Mouse (Mus musculus) hindbrain, embryonic 11.5 days (tissue): ENCODE results near the gene Olfr1275. TPM values are rescaled to one million over a fixed set of nuclear protein-coding genes. Genes with fewer than 3 reads are reported as not detected.

ENCODE experiments used
- ATAC-seq: fragments of 200-750 bp; cut with Nextera tagmentation; 2 replicates; pipeline ENCODE4 v1.8.0; 2017; ENCODE audit warnings: mild to moderate bottlenecking, moderate TSS enrichment, moderate library complexity; ENCODE audit not compliant: low FRiP score
- DNase-seq: peaks from one replicate; pipeline ENCODE4 v3.0.0-alpha.2; 2015; ENCODE audit warnings: low spot score
- H3K27ac ChIP-seq: fragments of 300-500 bp; sonication (generic); 2 replicates; pipeline ENCODE4 v1.5.1; 2014; ENCODE audit warnings: mild to moderate bottlenecking, low read depth, low read length
- H3K27me3 ChIP-seq: fragments of 300-500 bp; sonication (generic); 2 replicates; pipeline ENCODE4 v1.6.1; 2014; ENCODE audit warnings: mild to moderate bottlenecking, low read length, moderate library complexity, mixed read lengths; ENCODE audit not compliant: control insufficient read depth, insufficient read depth
- H3K36me3 ChIP-seq: fragments of 300-500 bp; sonication (generic); 2 replicates; pipeline ENCODE4 v1.6.1; 2014; ENCODE audit warnings: mild to moderate bottlenecking, low read length, moderate library complexity, mixed read lengths; ENCODE audit not compliant: control insufficient read depth, insufficient read depth
- H3K4me1 ChIP-seq: fragments of 300-500 bp; sonication (generic); replicated peaks from 2 replicates; pipeline ENCODE4 v1.6.1; 2014; ENCODE audit warnings: low read length, mixed read lengths; ENCODE audit not compliant: control insufficient read depth, insufficient read depth
- H3K4me2 ChIP-seq: fragments of 300-500 bp; sonication (generic); replicated peaks from 2 replicates; pipeline ENCODE4 v1.6.1; 2014; ENCODE audit warnings: mild to moderate bottlenecking, low read depth, low read length
- H3K4me3 ChIP-seq: fragments of 300-500 bp; sonication (generic); 2 replicates; pipeline ENCODE4 v1.5.1; 2014; ENCODE audit warnings: low read depth, low read length
- H3K9ac ChIP-seq: fragments of 300-500 bp; sonication (generic); 2 replicates; pipeline ENCODE4 v1.6.1; 2014; ENCODE audit warnings: low read depth, low read length
- H3K9me3 ChIP-seq: fragments of 300-500 bp; sonication (generic); 2 replicates; pipeline ENCODE4 v1.6.1; 2016; ENCODE audit warnings: low read length; ENCODE audit not compliant: control insufficient read depth
- WGBS: fragments of 180-500 bp; shearing (Covaris S2); extraction: QIAGEN DNeasy Blood & Tissue Kit; methylation state at CpG from one replicate; pipeline ENCODE4 v1.1.7; 2014; 5-methylcytosine and 5-hydroxymethylcytosine counted together
- polyA plus RNA-seq: library from polyadenylated mRNA; unstranded; fragments of >200 nt; fragmentation: Nextera tagmentation; extraction: Ambion mirVana; gene quantifications from 2 replicates; pipeline ENCODE4 v1.2.1, GENCODE M21; 2014

Gene Olfr1275
- polyA plus RNA-seq = not detected in 2 replicates

DNA sequence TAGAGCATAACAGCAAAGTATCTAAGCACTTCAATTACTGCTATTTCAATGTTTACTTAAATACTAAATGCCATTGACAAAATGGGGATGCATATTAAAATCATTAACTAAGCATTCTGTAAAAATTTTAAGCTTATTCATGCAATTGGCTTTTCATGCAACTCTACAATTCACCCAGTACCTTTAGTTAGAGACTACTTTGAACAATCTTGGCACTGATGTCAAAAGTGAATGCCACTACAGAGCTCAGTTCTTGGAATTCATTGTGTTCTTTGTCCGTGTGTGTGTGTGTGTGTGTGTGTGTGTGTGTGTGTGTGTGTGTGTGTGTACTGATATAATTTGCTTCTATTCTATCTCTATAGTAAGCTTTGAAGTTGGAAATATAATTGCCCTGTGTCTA is at the start of gene Olfr1275:
Gene Olfr1275 (minus strand): TSS at position 101 of the 400 bp plus-strand sequence.
- H3K4me1 ChIP-seq = no peaks in the 10 kb centered on the region
- no peaks in the 10 kb centered on the region for H3K27me3 ChIP-seq
- DNase-seq (no peak), ATAC-seq (no peak)
- no peak within 1 kb of the TSS for H3K27ac ChIP-seq
- H3K9ac ChIP-seq = no peak within 1 kb of the TSS
- H3K36me3 ChIP-seq = no peaks in the 10 kb centered on the region
- no peaks in the 10 kb centered on the region for H3K9me3 ChIP-seq
- WGBS = 88% methylated on average over 1 of the region's 1 CpGs
- H3K4me3 ChIP-seq = no peak within 1 kb of the TSS
- no peak within 1 kb of the TSS for H3K4me2 ChIP-seq

DNA sequence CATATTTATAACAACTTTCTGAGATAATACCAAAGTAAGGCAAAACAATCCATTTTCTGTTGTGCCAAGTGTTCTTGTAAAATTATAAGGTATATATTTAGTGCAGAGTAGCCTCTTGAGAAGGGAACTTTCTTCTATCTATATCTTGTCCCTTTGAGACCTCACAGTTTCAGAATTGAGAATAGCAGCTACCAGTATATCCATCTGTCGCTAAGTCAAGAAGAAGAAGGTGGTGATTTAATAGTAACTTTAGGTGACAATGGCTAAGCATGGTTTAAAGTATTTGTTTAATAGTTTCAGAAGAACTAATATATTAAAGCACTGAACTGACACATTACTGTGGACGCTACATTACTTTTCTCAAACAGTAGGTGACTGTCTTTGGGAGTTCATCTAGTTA is 38.9 kb upstream of the Olfr1275 start, which contains the start of gene Olfr1277:
Gene Olfr1277 (minus strand): TSS at position 101 of the 400 bp plus-strand sequence.
- H3K9ac ChIP-seq = no peak within 1 kb of the TSS
- H3K9me3 ChIP-seq = no peaks in the 10 kb centered on the region
- 84% methylated on average over 2 of the region's 2 CpGs for WGBS
- no peak within 1 kb of the TSS for H3K27ac ChIP-seq
- H3K36me3 ChIP-seq = no peaks in the 10 kb centered on the region
- DNase-seq = no peak
- ATAC-seq = no peak
- H3K4me2 ChIP-seq = no peak within 1 kb of the TSS
- no peaks in the 10 kb centered on the region for H3K4me1 ChIP-seq
- H3K4me3 ChIP-seq = no peak within 1 kb of the TSS
- H3K27me3 ChIP-seq = no peaks in the 10 kb centered on the region

DNA sequence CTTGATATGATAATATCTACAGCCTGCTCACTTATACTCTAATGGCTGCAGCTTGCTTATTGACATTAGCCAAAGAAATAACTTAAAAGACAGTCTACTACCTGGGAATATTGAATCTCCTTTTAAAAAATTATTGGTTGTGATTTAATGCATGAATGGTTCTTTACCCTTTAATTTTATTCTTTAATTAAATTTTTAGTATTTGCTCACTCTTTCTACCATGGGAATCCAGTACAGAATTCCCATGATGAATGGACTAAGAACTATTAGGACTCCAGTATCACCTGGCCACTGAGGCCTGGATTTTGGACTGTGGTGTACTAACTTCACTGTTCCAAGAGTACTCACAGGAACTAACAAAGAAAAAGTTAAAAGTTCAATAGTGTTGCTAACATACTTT is 19.1 kb upstream of the Olfr1275 start, which contains the start of gene Olfr1276:
Gene Olfr1276 (plus strand): TSS at position 301 of the 400 bp plus-strand sequence.
- H3K9ac ChIP-seq = no peak within 1 kb of the TSS
- H3K9me3 ChIP-seq = no peaks in the 10 kb centered on the region
- H3K4me2 ChIP-seq = no peak within 1 kb of the TSS
- no peaks in the 10 kb centered on the region for H3K4me1 ChIP-seq
- H3K4me3 ChIP-seq = no peak within 1 kb of the TSS
- no peak for DNase-seq
- no peak within 1 kb of the TSS for H3K27ac ChIP-seq
- H3K27me3 ChIP-seq = no peaks in the 10 kb centered on the region
- no peaks in the 10 kb centered on the region for H3K36me3 ChIP-seq
- ATAC-seq = no peak

DNA sequence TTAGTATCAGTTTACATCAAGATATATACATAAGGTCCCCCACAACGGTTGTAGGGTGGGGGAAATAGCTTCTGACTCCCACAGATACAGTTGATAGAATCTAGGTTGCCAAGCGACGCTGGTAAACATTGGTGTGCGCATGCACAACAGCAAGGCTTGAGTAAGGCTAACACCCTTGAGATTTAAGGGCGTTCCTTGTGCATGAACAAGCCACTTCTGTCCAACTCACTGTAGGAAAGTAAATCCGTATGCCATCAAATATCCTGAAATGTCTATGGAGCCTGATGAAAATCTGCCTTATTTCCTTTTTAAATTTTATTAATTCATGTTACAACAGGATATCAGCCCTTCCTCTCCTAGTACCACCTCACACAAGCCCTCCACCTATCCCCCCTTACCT is 5.6 kb downstream of the Olfr1275 start, which contains the start of gene 4930430A15Rik:
Gene 4930430A15Rik (minus strand): TSS at position 101 of the 400 bp plus-strand sequence.
- DNase-seq (no peak), ATAC-seq (no peak)
- Histone ChIP-seq H3K36me3 (no peaks in the 10 kb centered on the region), H3K9me3 (no peaks in the 10 kb centered on the region), H3K4me3 (no peak within 1 kb of the TSS), H3K4me1 (no peaks in the 10 kb centered on the region), H3K4me2 (no peak within 1 kb of the TSS), H3K9ac (no peak within 1 kb of the TSS), H3K27me3 (no peaks in the 10 kb centered on the region), H3K27ac (no peak within 1 kb of the TSS)
- WGBS = 94% methylated on average over 6 of the region's 6 CpGs

DNA sequence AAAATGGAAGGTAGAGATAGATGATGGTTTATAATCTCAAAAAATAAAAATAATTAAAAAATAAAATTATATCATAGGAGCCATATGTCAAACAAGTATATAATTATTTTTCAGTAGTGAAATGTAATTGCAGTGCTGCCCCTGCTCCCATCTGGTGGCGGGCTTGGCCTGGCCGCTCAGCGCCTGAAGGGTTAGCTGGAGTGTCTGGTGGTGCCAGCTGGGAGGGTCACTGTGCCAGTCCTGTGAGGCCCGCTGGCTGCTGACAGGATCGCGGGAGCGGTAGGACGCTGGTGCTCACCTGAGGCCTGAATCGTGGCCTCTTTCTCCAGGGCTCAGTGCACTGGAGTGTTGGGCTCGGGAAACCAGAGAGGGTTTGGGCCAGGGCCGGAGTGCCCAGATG is 53.0 kb downstream of the Olfr1275 start:
- Histone ChIP-seq H3K4me1 (no peaks in the 10 kb centered on the region), H3K36me3 (no peaks in the 10 kb centered on the region), H3K27ac (no peak overlapping the region), H3K9me3 (no peaks in the 10 kb centered on the region), H3K27me3 (no peaks in the 10 kb centered on the region), H3K4me3 (no peak overlapping the region), H3K9ac (no peak overlapping the region), H3K4me2 (no peak overlapping the region)
- WGBS = 94% methylated on average over 11 of the region's 11 CpGs
- DNase-seq (no peak), ATAC-seq (0 out of 2 replicates have a peak, but pooled peaks have one; percentile 33)

Other genes starting within 250 kb of the Olfr1275 start
- gene Gm13941, start 129.3 kb downstream of the Olfr1275 start, polyA plus RNA-seq = not detected in 2 replicates
- gene Gm15130, start 82.3 kb downstream of the Olfr1275 start, polyA plus RNA-seq = not detected in 2 replicates
- not detected in 2 replicates for gene 4930430A15Rik, start 5.7 kb downstream of the Olfr1275 start, polyA plus RNA-seq
- not detected in 2 replicates for gene Olfr1276, start 19.2 kb upstream of the Olfr1275 start, polyA plus RNA-seq
- not detected in 2 replicates for gene Olfr1277, start 38.8 kb upstream of the Olfr1275 start, polyA plus RNA-seq
- not detected in 2 replicates for gene Olfr1278, start 54.9 kb upstream of the Olfr1275 start, polyA plus RNA-seq
- gene Olfr1279, start 65.3 kb upstream of the Olfr1275 start, polyA plus RNA-seq = not detected in 2 replicates
- gene Olfr1280, start 78.7 kb upstream of the Olfr1275 start, polyA plus RNA-seq = not detected in 2 replicates
- not detected in 2 replicates for gene Olfr1281, start 91.2 kb upstream of the Olfr1275 start, polyA plus RNA-seq
- gene Olfr1282, start 100.8 kb upstream of the Olfr1275 start, polyA plus RNA-seq = not detected in 2 replicates
- not detected in 2 replicates for gene Olfr1283, start 131.5 kb upstream of the Olfr1275 start, polyA plus RNA-seq
- not detected in 2 replicates for gene Olfr1284, start 140.2 kb upstream of the Olfr1275 start, polyA plus RNA-seq
- not detected in 2 replicates for gene Olfr1286, start 187.8 kb upstream of the Olfr1275 start, polyA plus RNA-seq
- not detected in 2 replicates for gene Olfr1287, start 213.9 kb upstream of the Olfr1275 start, polyA plus RNA-seq
- not detected in 2 replicates for gene Olfr1288, start 238.8 kb upstream of the Olfr1275 start, polyA plus RNA-seq
- not detected in 2 replicates for gene Olfr1289, start 245.5 kb upstream of the Olfr1275 start, polyA plus RNA-seq